Mouse (Mus musculus): ENCODE data around the gene Pgpep1.

The Pgpep1 gene

GRCm38 (mm10) chr8:70689892-70690390, 29.8 kb upstream of the Pgpep1 start:
- no peak for DNase-seq

- DNase-seq = no peak
Observed at GRCm38 (mm10) chr8:70688136-70688535, 27.9 kb upstream of the Pgpep1 start.

GRCm38 (mm10) chr8:70687576-70687975, 27.4 kb upstream of the Pgpep1 start:
- peak; percentile 41 to 57 for DNase-seq

GRCm38 (mm10) chr8:70684291-70684690, 24.1 kb upstream of the Pgpep1 start:
- DNase-seq = no peak

GRCm38 (mm10) chr8:70682692-70683091, 22.5 kb upstream of the Pgpep1 start:
- no peak for DNase-seq

GRCm38 (mm10) chr8:70682193-70682592, 22.0 kb upstream of the Pgpep1 start:
- DNase-seq = peak in 1 of 2 experiments; percentile 58

GRCm38 (mm10) chr8:70681410-70681809, 21.2 kb upstream of the Pgpep1 start:
- no peak for DNase-seq

- DNase-seq = no peak
Observed at GRCm38 (mm10) chr8:70680039-70680438, 19.9 kb upstream of the Pgpep1 start.

GRCm38 (mm10) chr8:70679404-70679803, 19.2 kb upstream of the Pgpep1 start:
- DNase-seq = no peak

GRCm38 (mm10) chr8:70678679-70679078, 18.5 kb upstream of the Pgpep1 start:
- no peak for DNase-seq

- DNase-seq = no peak
Observed at GRCm38 (mm10) chr8:70677451-70678080, 17.4 kb upstream of the Pgpep1 start.

GRCm38 (mm10) chr8:70675336-70675735, 15.1 kb upstream of the Pgpep1 start:
- no peak for DNase-seq

- DNase-seq = peak in 1 of 2 experiments; percentile 33
Observed at GRCm38 (mm10) chr8:70674716-70675115, 14.5 kb upstream of the Pgpep1 start.

- no peak for DNase-seq
Observed at GRCm38 (mm10) chr8:70674109-70674508, 13.9 kb upstream of the Pgpep1 start.

GRCm38 (mm10) chr8:70673079-70673856, 13.1 kb upstream of the Pgpep1 start, which contains the start of gene Lsm4:
Gene Lsm4 (plus strand): TSS chr8:70673248.
- DNase-seq = peak; percentile 96 to 100

- no peak for DNase-seq
Observed at GRCm38 (mm10) chr8:70672325-70673078, 12.3 kb upstream of the Pgpep1 start.

- no peak for DNase-seq
Observed at GRCm38 (mm10) chr8:70671615-70672324, 11.6 kb upstream of the Pgpep1 start.

- DNase-seq = no peak
Observed at GRCm38 (mm10) chr8:70667071-70667470, 6.9 kb upstream of the Pgpep1 start.

- DNase-seq = no peak
Observed at GRCm38 (mm10) chr8:70665599-70665998, 5.4 kb upstream of the Pgpep1 start.

GRCm38 (mm10) chr8:70664631-70665030, 4.4 kb upstream of the Pgpep1 start:
- DNase-seq = no peak

GRCm38 (mm10) chr8:70663691-70664090, 3.5 kb upstream of the Pgpep1 start:
- DNase-seq = no peak

- DNase-seq = peak; percentile 66 to 83
Observed at GRCm38 (mm10) chr8:70659604-70660272, 450 bp downstream of the Pgpep1 start.
